Mouse (Mus musculus) lung, postnatal 10 days (tissue): Measurements from ENCODE around the gene Slc13a5.
A peak's percentile ranks its signal among the peaks of the same experiment; 100 is the strongest.

Experiments
- DNase-seq: peaks from one replicate; pipeline ENCODE4 v3.0.0; 2021

Slc13a5 gene

DNA sequence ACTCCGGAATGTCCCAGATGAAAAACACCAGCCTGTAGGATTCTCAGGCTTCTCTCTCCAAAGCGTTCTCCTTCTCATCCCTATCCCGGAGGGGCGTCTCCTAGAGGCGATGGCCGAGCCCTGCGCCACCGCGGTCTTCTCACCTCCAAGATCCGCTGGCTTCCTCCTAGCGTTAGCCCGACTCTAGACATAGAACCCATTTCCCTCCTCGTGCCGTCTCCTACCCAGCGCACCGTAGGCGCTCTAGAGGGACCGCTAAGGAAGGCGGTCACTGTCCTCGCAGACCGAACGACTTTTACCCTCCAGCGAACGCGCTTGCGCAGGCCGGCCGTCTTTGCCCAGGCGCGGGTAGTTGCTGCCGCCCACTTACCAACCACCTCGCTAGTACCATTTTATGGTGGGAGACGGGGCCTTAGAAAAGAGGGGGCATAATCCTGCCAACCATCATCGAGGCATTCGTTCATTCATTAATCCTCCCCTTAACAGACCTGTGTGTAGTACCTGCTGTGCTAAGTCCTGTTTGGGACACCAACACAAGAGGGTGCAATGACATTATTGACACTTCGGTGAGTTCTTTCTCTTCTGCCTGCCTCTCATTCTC is at the start of gene Slc13a5:
Slc13a5 (minus strand) TSS at position 263 of the 601 bp plus-strand sequence.
- no peak for DNase-seq

DNA sequence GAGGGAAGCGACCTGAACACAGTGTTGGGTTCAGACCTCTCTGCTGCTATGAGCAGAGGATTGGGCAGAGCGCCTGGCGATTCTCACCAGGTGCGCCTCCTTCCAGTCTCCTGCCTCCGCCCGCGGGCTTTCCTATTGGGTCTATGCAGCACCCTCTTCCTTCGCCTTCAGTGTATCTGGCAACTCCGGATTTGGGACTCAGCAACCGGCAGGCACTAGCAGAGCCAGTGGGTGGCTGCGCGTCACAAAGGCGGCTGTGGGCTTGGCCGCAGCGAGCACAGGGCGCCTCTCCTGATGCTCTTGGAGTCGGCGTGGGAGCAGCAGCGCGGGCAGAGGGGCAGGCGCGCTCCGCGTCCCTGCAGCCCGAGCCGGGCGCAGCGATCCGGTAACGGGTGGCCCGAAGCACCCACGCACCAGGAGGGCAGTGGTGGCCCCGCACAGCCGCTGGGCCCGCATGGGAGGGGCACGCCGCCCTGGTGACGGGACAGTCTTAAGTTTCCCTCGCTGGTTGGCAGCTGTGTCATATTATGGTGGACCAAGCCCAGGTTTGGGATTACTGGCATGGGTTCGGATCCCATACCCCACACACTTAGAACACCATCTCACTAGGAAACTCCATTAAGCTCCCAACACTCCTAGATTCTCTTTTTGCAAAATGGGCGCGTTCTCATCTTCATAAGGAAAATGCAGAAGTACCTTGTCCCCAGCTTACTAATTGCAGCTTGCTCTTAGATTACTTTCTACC is 47.3 kb upstream of the Slc13a5 start, which contains the start of gene Fbxo39:
Fbxo39 (plus strand) TSS at position 294 of the 745 bp plus-strand sequence.
- no peak for DNase-seq

DNA sequence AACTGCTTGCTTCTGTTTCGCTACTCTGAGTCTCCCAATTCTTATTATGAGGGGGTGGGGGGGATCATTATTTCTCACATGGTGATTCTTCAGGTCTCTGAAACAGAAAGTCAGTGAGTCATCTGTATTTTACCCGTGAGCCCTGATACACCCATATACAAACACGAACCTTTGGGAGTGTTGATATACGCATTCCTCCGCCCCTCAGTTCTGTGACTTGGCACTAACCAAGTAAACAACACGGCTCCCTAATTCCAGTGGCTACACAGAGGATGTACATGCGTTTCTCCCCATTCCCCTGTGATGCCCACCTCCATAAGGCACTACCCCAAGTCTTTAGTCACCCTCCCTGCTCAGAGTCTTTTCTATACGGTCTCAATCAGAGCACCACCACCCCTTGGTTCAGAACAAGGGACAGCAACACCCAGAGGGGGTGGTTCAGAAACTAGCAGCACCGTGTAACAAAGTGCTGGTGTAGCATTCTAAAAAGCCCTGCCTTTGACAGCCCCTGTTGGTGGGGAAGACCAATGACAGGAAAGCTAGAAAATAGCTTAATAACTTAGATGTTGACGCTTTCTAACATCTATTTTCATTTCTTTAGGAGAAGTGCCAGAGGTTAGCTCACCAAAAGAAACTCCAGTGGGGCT is 44.5 kb upstream of the Slc13a5 start:
- no peak for DNase-seq

DNA sequence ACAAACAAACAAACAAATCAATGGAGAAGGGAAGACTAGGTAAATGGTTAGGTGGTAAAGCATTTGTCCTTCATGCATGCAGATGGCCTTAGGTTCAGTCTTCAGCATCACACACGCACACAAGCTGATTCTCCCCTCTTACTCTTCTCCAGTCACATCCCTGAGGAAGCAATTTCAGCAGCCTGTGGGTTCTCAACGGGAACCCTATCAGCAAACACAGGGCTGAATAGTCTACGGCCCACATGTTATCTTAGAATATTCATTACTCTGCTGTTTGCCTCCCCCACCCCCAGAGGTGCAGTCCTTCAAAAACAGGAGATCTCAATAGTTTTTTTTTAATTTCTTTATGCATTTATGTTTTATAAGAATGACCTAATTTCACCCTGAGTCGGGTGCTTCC is 43.5 kb upstream of the Slc13a5 start:
- DNase-seq, result no peak

DNA sequence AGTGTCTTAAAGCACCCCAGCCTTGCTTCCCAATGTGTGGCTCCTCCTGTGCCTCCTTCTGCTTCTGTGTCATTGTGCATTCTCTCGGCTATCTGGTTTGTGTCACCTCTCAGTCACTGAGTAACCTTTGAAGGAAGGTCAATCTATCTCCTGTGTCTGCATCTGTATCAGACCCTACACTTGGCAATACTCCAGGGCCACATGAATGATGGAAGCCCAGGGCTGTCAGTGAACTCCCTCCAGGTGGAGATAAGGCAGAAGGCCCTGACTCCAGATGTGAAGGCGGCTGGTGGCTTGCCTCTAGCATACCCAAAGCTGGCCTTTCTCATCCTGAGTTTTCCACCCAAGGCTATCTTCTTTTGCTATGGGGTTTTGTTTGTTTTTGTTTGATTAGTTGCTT is 42.0 kb upstream of the Slc13a5 start:
- no peak for DNase-seq

DNA sequence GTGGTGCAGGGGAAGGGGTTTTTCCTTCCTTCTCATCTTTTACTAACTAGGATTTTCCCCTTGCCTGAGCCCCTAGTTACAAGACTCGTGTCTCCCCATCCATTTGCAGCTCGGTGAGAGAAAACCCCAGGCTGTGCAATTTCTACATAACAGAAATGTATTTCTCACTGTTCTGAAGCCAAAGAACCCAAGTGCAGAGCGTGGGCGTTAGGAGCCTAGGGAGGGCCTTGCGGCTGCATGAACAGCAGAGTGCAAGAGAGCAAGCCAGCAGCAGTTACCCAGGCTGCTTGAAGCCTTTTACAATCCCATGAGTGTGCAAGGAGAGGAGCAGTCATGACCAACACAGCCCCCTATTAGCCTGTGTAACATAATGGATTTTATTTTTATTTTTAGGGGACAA is 40.4 kb upstream of the Slc13a5 start:
- no peak for DNase-seq

DNA sequence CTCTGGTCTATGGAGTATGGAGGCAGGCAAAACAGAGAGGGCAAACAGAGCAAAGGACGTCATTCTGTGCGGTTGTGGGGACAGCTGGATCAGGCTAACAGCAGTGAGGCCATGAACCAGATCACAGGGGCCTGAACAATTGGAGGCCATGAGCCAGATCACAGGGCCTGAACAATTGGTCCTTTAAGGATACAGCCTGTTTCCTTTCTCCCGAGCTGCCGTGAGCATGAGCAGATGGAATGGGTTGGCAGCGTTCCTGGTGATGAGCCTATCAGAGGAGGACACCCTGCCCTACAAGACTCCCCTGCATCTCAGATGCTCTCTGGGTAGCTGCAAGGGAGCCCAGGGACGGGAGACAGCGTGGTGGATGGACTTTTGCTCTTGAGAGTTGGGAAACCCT is 35.2 kb upstream of the Slc13a5 start:
- DNase-seq, result peak; percentile 62

DNA sequence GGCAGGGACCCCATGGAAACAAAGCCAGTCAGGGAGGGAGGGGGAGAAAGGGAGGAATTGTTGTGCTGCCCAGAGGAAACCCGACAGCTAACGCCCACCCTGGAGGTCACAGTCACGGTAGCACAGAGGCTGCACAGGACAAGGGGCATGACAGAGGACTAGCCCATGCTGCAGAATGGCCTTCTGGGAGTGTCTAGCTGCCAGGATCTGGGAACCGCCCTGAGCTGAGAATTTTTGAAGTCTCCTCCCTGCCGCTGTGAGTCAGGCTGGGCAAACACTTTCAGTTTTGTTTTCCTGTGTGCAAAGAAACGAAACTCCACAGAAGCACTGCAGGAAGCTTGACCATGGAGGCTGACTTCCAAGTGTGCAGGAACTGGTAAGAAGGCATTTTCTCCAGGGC is 34.3 kb upstream of the Slc13a5 start, which contains the start of gene Xaf1:
Xaf1 (plus strand) TSS at position 296 of the 400 bp plus-strand sequence.
- peak; percentile 89 for DNase-seq

DNA sequence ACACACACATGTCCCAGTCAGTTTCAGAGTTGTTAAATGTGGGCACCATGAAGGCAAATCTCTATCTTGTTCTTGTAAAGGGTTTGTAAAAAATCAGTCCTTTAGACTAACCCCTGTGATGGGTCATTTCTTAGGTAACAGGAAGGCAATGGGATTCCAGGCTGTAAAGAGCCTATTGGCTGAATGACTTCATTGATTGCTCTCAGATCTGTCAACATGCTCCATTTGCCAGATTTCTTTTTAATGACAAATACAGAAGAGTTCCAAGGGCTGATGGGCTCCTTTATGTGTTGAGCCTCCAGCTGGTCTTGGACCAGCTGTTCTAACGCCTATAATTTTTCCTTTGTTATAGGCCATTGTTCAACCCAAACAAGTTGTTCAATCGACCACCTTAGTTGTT is 26.1 kb upstream of the Slc13a5 start:
- DNase-seq, result no peak

DNA sequence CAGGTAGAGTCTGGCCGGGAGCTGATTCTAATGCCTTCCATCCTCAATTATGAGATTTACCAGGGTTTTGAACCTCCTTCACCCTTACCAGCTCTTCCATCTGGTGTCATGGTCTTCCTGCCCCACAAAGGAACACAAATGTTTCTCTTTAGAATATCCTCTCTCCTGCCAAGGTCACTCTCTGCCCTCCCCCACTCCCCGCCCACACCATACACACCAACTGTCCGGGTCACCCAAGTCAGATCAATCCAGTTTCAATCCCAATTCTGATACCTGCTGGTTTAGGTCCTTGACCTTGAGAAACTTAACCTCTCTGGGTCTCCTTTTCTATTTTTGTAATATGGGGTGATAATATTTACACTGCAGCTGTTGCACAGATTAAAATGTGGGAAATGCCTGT is 20.5 kb upstream of the Slc13a5 start:
- no peak for DNase-seq

DNA sequence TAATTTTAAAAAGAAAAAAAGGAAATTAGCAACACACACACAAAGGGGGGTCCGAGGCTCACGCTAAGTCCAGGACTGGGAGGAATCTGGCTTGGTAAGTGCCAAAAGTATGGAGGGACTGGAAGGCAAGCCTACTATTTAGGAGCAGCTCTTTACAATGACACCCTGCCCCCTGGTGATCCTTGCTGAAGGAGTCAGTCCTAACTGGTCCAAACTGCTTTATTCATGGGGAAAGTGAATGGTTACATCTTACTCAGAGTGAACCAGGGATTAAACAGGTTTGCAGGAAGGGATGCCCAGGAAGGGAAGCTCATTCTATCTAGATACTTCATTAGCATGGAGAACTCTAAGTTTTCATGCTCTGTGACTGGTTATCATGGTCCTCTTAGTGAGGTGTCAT is 20.1 kb upstream of the Slc13a5 start:
- DNase-seq, result no peak

DNA sequence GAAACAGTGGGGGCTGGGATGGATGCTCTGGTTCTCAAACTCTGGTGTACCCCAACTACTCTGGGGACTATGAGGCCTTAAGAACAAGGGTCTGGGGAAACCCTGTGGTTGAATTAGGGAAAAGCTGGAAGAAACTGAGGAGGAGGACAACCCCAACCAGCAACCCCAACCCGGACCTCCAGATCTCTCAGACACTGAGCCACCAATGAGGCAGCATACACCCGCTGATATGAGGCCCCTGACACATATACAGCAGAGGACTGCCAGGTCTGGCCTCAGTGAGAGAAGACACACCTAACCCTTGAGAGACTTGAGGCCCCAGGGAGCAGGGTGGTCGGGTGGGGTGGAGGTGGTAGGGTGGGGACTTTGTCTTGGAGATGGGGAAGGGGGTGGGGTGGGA is 19.6 kb upstream of the Slc13a5 start:
- DNase-seq, result no peak

DNA sequence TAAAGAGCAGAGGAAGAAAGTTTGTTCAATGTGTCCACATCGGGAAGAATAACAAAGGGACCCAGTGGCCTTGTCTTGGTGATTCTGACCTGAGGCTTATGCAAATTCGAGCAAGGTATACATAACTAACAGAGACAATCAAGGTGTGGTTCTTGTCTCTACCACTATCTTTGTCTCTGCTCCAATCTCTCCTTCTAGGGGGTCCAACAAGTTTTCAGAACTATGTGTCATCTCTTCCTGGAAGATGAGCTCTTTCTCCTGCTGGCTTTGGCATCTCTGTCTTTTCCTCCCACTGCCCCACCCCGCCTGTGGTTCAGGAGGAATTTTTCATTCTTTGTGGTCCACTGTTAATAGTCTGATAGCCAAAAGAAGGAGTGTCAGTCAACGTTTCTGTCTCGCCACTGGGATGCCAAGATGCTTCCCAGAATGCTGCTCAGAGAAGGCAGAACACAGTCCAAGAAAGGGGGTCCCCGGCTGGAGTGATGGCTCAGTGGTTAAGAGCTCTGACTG is 19.0 kb upstream of the Slc13a5 start:
- DNase-seq, result no peak

DNA sequence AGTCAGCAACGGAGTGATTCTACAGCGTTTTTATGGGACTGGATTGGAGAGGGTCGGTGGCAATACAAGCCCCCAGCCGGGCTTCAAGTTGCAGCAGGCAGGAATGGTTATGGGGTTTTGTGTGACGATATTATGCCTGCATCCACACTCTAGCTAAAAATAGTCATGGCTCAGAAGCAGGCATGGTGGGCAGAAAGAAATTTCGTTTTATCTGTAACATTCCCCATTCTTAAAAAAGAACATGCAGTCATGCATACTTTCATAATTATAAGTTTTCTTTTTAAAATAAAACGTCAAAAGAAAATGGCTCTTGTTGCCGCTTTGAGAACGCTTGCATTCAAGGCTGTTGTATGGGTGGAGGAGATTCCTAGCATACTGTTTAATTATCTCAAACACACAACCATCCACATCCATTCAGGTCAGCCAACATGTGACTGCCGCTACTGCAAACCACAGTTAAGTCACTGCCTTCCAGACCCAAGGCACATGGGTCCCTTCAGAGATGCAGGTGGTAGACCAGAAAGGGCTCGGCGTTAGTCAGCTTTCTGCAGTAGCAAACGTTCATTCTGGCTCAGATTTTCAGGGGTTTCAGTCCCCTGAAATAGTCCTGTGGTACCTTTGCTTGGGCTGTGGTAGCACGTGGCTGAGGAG is 17.6 kb upstream of the Slc13a5 start:
- no peak for DNase-seq

DNA sequence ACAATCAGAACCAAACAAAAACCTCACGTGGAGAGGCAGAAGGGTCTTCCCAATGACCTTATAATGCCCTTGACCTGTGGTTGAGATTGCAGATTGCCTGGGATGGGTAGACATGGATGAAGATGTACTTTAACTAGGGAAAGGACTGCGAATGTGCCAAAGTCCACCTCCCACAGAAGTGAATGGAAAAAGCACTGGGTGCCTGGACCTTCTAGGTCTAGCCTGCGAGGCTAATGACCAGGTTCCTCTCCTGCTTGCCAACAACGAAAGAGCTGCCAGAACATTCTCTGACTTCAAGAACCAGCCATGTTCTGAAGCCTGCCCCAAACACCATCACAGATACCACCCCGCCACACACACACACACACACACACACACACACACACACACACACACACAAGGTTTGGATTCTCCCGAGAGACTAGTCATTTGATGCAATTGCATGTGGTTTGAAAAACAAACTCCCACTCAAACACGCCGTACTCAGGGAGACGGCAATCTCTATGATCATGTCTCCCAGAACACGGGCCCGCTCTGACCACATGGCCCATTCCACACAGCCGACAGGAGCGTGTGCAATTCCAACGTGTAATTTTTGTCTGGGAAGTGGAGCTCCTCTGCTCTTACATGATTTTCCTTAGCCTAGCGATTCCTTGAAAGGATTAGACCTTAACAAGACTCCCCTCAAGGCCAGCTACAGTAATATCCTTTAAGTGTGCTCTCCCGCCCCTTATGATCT is 16.6 kb upstream of the Slc13a5 start:
- DNase-seq, result no peak

DNA sequence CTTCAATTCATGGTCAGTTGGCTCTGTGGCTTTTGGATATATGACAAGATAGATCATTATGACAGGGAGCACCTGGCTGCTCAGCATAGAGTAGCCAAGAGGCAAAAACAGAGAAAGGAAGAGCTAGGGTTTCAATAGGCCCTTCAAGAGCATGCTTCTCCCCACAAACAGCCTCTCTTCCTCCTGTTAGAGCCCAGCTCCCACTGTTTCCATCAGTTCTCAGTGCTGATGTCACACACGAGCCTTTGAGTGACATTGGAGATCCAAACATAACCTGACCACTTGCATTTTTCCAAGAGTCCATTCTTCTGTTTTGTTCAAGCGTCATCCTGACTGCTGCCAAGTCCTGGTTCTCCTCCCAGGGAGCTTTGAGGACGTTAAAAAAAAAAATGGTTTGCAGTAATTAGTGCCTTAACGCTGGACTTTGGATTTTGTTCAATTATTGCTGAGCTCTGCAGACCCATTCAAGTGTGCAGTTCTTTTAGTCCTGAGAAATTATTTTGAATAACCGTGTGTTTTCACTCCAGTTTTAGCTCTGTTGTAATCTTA is 14.9 kb upstream of the Slc13a5 start:
- no peak for DNase-seq

DNA sequence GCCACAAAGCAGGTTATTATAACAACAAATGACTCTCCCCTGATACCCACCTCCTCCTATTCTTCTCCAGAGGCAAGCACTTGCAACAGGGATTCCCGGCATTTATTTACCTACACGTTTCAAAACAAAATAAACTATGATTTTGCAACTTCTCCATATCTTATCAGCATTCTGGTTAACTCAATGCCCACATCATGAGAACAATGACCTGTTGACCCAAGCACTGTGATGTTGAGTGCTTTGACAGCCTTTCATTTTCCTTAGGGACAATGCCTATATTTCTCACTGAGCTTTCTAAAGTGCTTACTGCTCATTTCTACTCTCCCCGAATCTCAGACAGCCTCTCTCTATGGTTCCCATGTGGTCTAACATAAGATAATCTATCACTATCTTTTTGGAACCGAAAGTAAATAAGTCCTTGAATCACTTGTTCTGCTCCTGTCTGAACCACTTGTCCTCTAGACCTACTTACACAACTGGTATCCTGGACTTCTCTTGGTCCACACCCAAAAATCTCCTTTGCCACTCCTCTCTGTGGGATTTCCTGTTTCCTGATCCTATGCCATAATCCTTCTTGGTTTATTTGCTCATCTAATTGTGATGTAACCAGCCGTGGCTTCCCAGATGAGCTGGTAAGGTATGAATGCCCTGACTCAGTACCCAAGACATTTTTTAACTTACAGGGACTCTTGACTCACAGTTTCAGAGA is 14.3 kb upstream of the Slc13a5 start:
- DNase-seq, result no peak

DNA sequence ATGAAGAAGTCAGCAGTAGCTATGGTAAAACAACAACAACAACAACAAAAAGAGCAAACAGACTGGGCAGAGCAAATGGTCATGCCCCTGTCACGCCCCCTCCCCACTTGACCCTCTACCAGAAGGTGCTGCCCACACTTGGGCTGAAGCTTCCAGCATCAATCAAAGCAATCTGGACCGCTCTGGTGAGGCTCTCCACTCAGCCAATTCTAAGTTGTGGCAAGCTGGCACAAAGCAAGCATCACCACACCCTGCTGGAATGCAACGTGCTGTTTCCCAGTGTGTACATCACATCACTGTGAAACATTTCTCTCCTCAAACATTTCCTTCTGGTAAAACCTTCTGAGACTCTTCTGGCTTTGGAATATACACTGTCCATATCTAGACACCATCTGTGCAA is 6.3 kb upstream of the Slc13a5 start:
- DNase-seq, result no peak

DNA sequence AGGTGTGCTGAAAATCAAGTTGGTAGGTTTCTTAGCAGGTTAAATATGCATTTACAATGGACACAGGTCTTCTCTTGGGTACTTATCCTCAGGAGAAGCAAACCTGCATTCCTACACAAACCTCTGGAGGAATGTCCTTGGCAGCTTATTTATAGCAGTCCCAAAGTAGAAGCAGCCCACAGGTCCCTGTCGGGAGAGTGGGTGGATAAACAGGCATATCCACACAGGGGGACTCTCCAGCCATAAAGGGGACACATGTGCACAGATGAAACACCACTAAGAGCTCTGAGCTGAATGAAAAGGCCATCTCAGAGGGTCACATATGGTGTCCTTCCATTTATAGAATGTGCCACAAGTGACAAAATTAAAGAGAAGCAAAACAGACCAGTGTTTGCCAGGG is 4.7 kb upstream of the Slc13a5 start:
- DNase-seq, result no peak

DNA sequence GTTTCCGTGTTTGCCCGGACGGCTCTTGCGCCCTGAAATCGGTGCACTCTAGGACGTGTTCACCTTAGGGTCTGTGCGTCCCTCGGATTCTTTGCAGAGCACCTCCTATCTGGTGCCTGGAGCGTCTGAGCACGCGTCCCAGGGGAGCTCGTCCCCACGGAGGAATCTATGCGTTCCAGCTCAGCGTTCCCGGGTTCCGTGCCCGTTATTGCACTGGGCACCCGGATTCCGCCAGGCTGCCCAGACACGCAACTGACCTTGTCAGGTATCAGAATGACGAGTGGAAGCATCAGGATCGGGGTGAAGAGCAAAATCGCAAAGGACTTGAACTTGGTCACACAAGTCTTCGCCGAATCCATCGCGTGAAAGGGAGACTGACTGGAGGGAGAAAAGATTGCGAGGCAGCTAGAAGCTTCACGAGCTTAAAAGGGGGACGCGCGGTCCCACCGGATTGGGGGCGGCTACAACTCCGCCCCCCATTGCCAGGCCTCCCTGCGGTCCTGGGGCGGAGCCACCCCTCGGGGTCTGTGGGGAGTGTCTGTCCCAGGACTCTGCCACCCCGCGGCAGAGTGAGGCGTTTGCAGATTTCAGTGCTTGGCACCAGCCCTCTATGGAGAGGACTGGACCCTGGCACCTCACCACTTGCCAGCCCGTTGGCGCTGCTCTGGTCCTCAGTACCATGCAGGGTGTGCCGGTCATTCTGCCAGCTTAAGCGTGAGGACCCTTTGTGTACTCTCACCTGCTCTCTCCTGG is 639 bp downstream of the Slc13a5 start:
- DNase-seq, result peak; percentile 72

DNA sequence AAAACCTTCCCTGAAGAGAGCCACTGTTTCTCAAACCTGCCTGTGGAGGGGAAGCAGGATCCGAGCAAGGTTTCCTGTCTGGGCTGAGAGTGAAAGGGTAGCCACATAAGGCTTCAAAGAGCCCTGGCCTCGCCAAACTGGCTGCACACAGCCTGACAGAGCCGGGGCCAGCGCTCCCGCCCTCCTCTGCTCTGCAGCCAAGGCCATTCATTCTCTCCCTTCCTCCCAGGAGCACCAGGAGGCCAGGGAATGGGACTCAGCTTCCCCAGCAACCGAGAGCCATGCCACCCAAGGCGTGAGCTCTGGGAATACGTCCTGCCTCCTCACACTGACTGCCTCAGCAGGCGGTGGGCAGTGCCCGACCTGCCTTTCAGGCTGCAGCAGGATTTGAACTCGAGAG is 1.5 kb downstream of the Slc13a5 start:
- DNase-seq, result no peak
